Mouse (Mus musculus) cerebellum, postnatal 25 days (tissue): ENCODE measurements at regions not wholly inside any gene's neighbourhood (a gene's known extent, or its start where the extent isn't known, plus 50 kb on each side); places are given as distances from the start of the nearest gene placed in this dataset.
A peak's percentile ranks its signal among the peaks of the same experiment; 100 is the strongest.

Source experiments
- DNase-seq, 2 experiments: peaks; one replicate each; pipeline ENCODE4 v3.0.0; 2021; ENCODE audit warnings: mixed read lengths in 2 of 2

- peak; percentile 69 to 78 for DNase-seq
These were observed 64.7 kb upstream of the Dlg1 start for GRCm38 (mm10) chr16:31598409-31598988.

GRCm38 (mm10) chr16:31598989-31599421 lies 64.2 kb upstream of the Dlg1 start:
- DNase-seq = no peak

- no peak for DNase-seq
These were observed 62.0 kb upstream of the Dlg1 start for GRCm38 (mm10) chr16:31601278-31601677.

GRCm38 (mm10) chr16:31603185-31603584 lies 60.1 kb upstream of the Dlg1 start:
- DNase-seq = no peak

GRCm38 (mm10) chr16:31606389-31607177 lies 56.7 kb upstream of the Dlg1 start:
- DNase-seq = no peak

- no peak for DNase-seq
These were observed 54.3 kb upstream of the Dlg1 start for GRCm38 (mm10) chr16:31608964-31609363.

GRCm38 (mm10) chr16:31609394-31610172 lies 53.7 kb upstream of the Dlg1 start:
- no peak for DNase-seq
